Mouse (Mus musculus) forebrain, embryonic 16.5 days (tissue): ENCODE measurements around the gene Mepe. TPM values are rescaled to one million over a fixed set of nuclear protein-coding genes. Genes with fewer than 3 reads are reported as not detected.

Source experiments
- microRNA-seq: library from miRNA; unstranded; fragments of <30 nt; microRNA quantifications from one replicate; pipeline ENCODE4, GENCODE M21; 2017
- polyA plus RNA-seq: library from polyadenylated mRNA; unstranded; fragments of >200 nt; fragmentation: Nextera tagmentation; extraction: Ambion mirVana; gene quantifications from 2 replicates; pipeline ENCODE4 v1.2.1, GENCODE M21; 2015

The Mepe gene
- polyA plus RNA-seq, 1 experiment from 2014 or later, result not detected

Small RNAs within 50 kb of the gene (microRNA-seq; reads per million reads assigned to microRNA genes)
- gene Gm23616, result not detected

Other genes starting within 250 kb of the Mepe start
- gene Gm17660, start 247.7 kb upstream of the Mepe start, polyA plus RNA-seq, result not detected in 2 replicates
- 110 and 137 TPM in 2 replicates for gene Sparcl1, start 211.6 kb upstream of the Mepe start, polyA plus RNA-seq
- gene Dspp, start 154.6 kb upstream of the Mepe start, polyA plus RNA-seq, result 0.04 TPM in 1 of 2 replicates, not detected in the other
- gene Dmp1, start 122.7 kb upstream of the Mepe start, polyA plus RNA-seq, result 0.34 and 1.4 TPM in 2 replicates
- gene Ibsp, start 26.2 kb upstream of the Mepe start, polyA plus RNA-seq, result 0.79 and 14.0 TPM in 2 replicates
- 12.1 and 43.3 TPM in 2 replicates for gene Spp1, start 109.8 kb downstream of the Mepe start, polyA plus RNA-seq
- gene Pkd2, start 134.1 kb downstream of the Mepe start, polyA plus RNA-seq, result 7.0 and 7.8 TPM in 2 replicates
- gene BC005561, start 183.0 kb downstream of the Mepe start, polyA plus RNA-seq, result 11.9 and 13.4 TPM in 2 replicates